Mouse (Mus musculus) stomach, embryonic 16.5 days (tissue): ENCODE results near the gene Ahctf1. TPM values are rescaled to one million over a fixed set of nuclear protein-coding genes. Genes with fewer than 3 reads are reported as not detected.
A peak's percentile ranks its signal among the peaks of the same experiment; 100 is the strongest.
"Not testable (repeated sequence)": the region's sequence is repeated elsewhere in the genome, so short reads cannot be mapped to it uniquely, and the experiment has no call there.

Experiments
- ATAC-seq: fragments of 200-750 bp; cut with Nextera tagmentation; 2 replicates; pipeline ENCODE4 v1.8.0; 2017; ENCODE audit warnings: moderate number of reproducible peaks, moderate TSS enrichment; ENCODE audit not compliant: insufficient read depth, low FRiP score
- H3K27ac ChIP-seq: fragments of 300-500 bp; sonication (generic); 2 replicates; pipeline ENCODE4 v1.5.1; 2014; ENCODE audit warnings: low read length
- H3K27me3 ChIP-seq: fragments of 300-500 bp; sonication (generic); 2 replicates; pipeline ENCODE4 v1.6.1; 2014; ENCODE audit warnings: low read length, control low read depth, mixed read lengths; ENCODE audit not compliant: control insufficient read depth, insufficient read depth
- H3K36me3 ChIP-seq: fragments of 300-500 bp; sonication (generic); 2 replicates; pipeline ENCODE4 v1.6.1; 2014; ENCODE audit warnings: low read length; ENCODE audit not compliant: control insufficient read depth, insufficient read depth
- H3K4me1 ChIP-seq: fragments of 300-500 bp; sonication (generic); 2 replicates; pipeline ENCODE4 v1.6.1; 2014; ENCODE audit warnings: low read length, control low read depth, mixed read lengths; ENCODE audit not compliant: control insufficient read depth, insufficient read depth
- H3K4me2 ChIP-seq: fragments of 300-500 bp; sonication (generic); 2 replicates; pipeline ENCODE4 v1.6.1; 2014; ENCODE audit warnings: low read depth, low read length, mixed read lengths
- H3K4me3 ChIP-seq: fragments of 300-500 bp; sonication (generic); replicated peaks from 2 replicates; pipeline ENCODE4 v1.5.1; 2014; ENCODE audit warnings: mild to moderate bottlenecking, low read length
- H3K9ac ChIP-seq: fragments of 300-500 bp; sonication (generic); 2 replicates; pipeline ENCODE4 v1.6.1; 2014; ENCODE audit warnings: low read length
- H3K9me3 ChIP-seq: fragments of 300-500 bp; sonication (generic); replicated peaks from 2 replicates; pipeline ENCODE4 v1.6.1; 2016; ENCODE audit warnings: low read length, control low read depth; ENCODE audit not compliant: control insufficient read depth
- WGBS: fragments of 180-500 bp; shearing (Covaris S2); extraction: QIAGEN DNeasy Blood & Tissue Kit; methylation state at CpG from one replicate; pipeline ENCODE4 v1.1.7; 2014; 5-methylcytosine and 5-hydroxymethylcytosine counted together
- polyA plus RNA-seq: library from polyadenylated mRNA; unstranded; fragments of >200 nt; fragmentation: Nextera tagmentation; extraction: Ambion mirVana; gene quantifications from 2 replicates; pipeline ENCODE4 v1.2.1, GENCODE M21; 2015

The Ahctf1 gene
- polyA plus RNA-seq, 1 experiment from 2014 or later = 18.1 TPM

DNA sequence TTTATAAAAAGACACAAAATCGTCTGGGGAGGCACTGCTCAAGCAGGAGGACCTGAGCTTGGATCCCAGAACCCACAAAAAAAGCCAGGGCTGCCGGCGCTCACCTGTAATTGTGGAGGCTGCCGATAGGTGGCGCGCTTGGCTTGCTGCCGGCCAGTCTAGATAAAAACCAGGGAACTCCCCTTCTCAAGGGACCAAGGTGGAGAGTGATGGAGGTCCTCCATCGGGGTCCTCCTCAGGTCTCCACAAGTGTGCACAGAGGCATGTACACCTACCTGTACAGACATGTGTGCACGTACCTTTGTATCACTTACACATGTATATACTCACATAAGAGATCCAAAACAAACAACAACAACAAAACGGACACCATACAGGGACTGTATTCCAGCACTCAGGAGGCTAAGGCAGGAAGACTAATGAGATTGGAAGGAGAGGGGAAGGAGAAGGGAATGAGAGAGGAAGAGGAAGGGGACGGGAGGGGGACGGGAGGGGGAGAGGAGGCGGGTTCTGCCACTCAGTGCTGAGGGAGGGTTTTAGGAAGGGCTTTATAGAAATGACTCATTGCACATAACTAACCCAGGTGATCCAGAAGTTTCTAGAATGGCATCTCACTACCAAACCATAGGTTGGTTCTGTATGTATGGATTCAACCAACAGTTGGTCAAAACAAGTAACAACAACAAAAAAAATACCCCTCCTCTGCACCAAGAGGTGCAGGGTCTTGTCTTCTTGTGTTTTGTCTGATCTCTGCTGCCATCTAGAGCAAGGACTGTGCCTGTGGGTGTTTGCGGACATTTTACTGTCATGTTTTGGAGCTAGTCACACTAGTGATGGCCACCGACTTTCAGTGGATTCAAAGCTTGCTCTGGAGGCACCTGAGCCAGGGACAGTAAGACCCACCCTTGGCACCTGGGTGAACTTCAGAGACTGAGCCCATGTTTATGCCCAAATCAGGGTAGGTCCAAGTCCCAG, 68.7 kb downstream of the Ahctf1 start:
- no peaks in the 10 kb centered on the region for H3K4me1 ChIP-seq
- no peaks in the 10 kb centered on the region for H3K9me3 ChIP-seq
- 0 out of 2 replicates have a peak, but pooled peaks have one; percentile 40 for ATAC-seq
- no peaks in the 10 kb centered on the region for H3K36me3 ChIP-seq
- no peak overlapping the region for H3K4me2 ChIP-seq
- no peak overlapping the region for H3K9ac ChIP-seq
- H3K27ac ChIP-seq = no peak overlapping the region
- no peak overlapping the region for H3K4me3 ChIP-seq
- no peaks in the 10 kb centered on the region for H3K27me3 ChIP-seq
- 33% methylated on average over 15 of the region's 15 CpGs for WGBS

GRCm38 (mm10) chr1:179731391-179731790, 72.1 kb downstream of the Ahctf1 start:
- ATAC-seq = no peak
- H3K9me3 ChIP-seq = no peaks in the 10 kb centered on the region
- WGBS = 92% methylated on average over 3 of the region's 3 CpGs

DNA sequence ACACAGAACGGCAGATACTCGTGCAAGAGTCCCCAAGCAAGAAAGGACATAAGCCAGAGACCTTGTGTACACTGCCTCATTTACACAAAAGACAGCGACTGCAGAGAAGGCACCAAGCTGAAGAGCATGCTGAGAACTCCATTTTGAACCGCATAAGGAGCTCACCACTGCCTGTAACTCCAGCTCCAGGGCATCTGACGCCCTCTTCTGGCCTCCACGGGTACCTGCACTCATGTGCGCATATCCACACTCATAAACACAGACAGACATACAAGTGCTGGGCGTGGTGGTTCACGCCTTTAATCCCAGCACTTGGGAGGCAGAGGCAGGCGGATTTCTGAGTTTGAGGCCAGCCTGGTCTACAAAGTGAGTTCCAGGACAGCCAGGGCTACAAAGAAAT, 74.8 kb downstream of the Ahctf1 start:
- Histone ChIP-seq H3K27me3 (no peaks in the 10 kb centered on the region), H3K4me2 (no peak overlapping the region), H3K9ac (no peak overlapping the region), H3K4me3 (no peak overlapping the region), H3K27ac (no peak overlapping the region), H3K9me3 (no peaks in the 10 kb centered on the region), H3K4me1 (no peaks in the 10 kb centered on the region), H3K36me3 (no peaks in the 10 kb centered on the region)
- WGBS = 88% methylated on average over 10 of the region's 10 CpGs
- ATAC-seq = no peak

More at GRCm38 (mm10) chr1:179731391-179731790, 72.1 kb downstream of the Ahctf1 start:
- H3K4me1 ChIP-seq = no peaks in the 10 kb centered on the region
- no peaks in the 10 kb centered on the region for H3K36me3 ChIP-seq
- H3K9ac ChIP-seq = no peak overlapping the region
- no peak overlapping the region for H3K27ac ChIP-seq
- H3K27me3 ChIP-seq = no peaks in the 10 kb centered on the region
- H3K4me3 ChIP-seq = no peak overlapping the region
- no peak overlapping the region for H3K4me2 ChIP-seq

DNA sequence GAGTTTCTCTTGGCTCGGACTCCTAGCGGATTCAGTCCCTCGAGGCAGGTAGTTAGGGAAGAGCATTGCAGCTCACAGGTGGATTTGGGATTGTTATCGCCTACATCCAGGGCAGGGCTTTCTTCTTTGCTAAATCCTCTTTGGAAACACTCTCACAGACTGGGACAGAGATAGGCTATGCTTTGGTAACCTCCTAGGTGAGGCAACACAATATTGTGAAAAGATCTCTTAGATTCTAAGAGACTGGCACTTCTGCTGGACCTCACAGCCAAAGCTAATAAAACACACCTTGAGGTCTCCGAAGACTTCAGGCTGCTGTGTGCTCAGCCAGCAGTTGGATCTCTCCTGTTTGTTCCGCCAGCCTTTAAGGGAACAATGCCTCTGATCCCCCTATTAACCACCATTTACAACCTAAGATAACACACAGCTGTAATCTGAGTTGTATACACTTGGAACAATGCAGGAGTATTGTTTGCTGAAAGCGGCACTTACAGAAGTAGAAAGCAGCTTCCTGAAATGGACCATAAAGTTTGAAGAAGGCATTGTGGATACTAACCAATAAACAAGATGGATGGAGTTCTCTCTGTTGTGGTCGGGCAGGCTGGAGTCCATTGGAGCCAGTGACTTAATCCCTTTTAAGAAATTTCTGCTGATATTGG, 80.5 kb downstream of the Ahctf1 start:
- no peak for ATAC-seq
- 57% methylated on average over 8 of the region's 8 CpGs for WGBS
- H3K4me1 ChIP-seq = no peaks in the 10 kb centered on the region
- no peak overlapping the region for H3K4me3 ChIP-seq
- no peaks in the 10 kb centered on the region for H3K27me3 ChIP-seq
- H3K9ac ChIP-seq = no peak overlapping the region
- H3K36me3 ChIP-seq = no peaks in the 10 kb centered on the region
- no peak overlapping the region for H3K4me2 ChIP-seq
- H3K9me3 ChIP-seq = no peaks in the 10 kb centered on the region
- H3K27ac ChIP-seq = no peak overlapping the region

DNA sequence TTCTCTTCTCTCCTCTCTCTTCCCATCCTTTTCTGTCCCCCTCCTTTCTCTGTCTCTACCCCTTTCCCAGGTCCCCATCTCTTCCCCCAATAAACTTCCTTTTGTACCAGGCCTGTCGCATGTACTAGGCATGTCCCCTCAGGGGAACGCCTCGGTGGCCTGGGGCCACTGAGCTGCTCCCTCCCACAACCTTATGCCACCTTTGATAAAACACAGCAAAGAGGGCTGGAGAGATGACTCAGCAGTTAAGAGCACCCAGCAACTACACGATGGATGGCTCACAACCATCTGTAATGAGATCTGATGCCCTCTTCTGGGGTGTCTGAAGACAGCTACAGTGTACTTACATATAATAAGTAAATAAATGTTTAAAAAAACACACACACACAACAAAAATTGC, 87.7 kb downstream of the Ahctf1 start:
- 85% methylated on average over 4 of the region's 4 CpGs for WGBS
- Histone ChIP-seq H3K9me3 (no peaks in the 10 kb centered on the region), H3K4me2 (no peak overlapping the region), H3K4me1 (no peaks in the 10 kb centered on the region), H3K27ac (no peak overlapping the region), H3K4me3 (no peak overlapping the region), H3K9ac (no peak overlapping the region), H3K27me3 (no peaks in the 10 kb centered on the region), H3K36me3 (no peaks in the 10 kb centered on the region)
- no peak for ATAC-seq

GRCm38 (mm10) chr1:179715289-179715688, 88.2 kb downstream of the Ahctf1 start:
- not testable (repeated sequence) for H3K36me3 ChIP-seq, H3K4me1 ChIP-seq, H3K4me2 ChIP-seq, H3K9ac ChIP-seq, ATAC-seq, H3K4me3 ChIP-seq, H3K27ac ChIP-seq, H3K27me3 ChIP-seq, H3K9me3 ChIP-seq
- 70% methylated on average over 4 of the region's 4 CpGs for WGBS

- Histone ChIP-seq H3K9ac (no peak overlapping the region), H3K27ac (no peak overlapping the region), H3K27me3 (no peaks in the 10 kb centered on the region), H3K36me3 (no peaks in the 10 kb centered on the region), H3K9me3 (no peaks in the 10 kb centered on the region), H3K4me3 (no peak overlapping the region), H3K4me1 (no peaks in the 10 kb centered on the region), H3K4me2 (no peak overlapping the region)
- 83% methylated on average over 3 of the region's 3 CpGs for WGBS
- no peak for ATAC-seq
These were observed 90.1 kb downstream of the Ahctf1 start for GRCm38 (mm10) chr1:179713367-179713766.

GRCm38 (mm10) chr1:179712658-179713057, 90.8 kb downstream of the Ahctf1 start:
- H3K4me1 ChIP-seq = no peaks in the 10 kb centered on the region
- 82% methylated on average over 7 of the region's 7 CpGs for WGBS
- H3K27ac ChIP-seq = no peak overlapping the region
- H3K9me3 ChIP-seq = no peaks in the 10 kb centered on the region
- ATAC-seq = no peak
- no peak overlapping the region for H3K4me3 ChIP-seq
- no peak overlapping the region for H3K4me2 ChIP-seq
- no peaks in the 10 kb centered on the region for H3K27me3 ChIP-seq
- H3K36me3 ChIP-seq = no peaks in the 10 kb centered on the region
- no peak overlapping the region for H3K9ac ChIP-seq

DNA sequence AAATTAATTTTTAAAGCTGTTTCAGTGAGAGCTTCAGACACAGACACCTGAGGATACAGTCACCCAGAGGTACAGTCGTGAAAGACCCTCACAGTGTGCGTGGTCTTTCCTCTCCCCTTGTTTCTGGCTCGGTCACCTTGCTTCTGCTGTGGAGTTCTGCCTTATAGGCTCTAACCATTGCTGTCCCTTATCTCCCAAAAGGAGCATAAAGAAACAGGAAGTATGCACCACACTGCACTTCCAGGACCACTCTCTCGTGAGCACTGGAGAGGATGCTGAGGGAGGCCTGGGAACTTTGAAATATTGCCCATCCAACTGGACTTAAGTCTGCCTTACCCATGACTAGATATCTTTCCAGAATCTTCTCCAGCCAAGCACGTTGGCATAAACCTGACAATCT, 92.7 kb downstream of the Ahctf1 start:
- no peak overlapping the region for H3K4me3 ChIP-seq
- no peaks in the 10 kb centered on the region for H3K27me3 ChIP-seq
- H3K4me1 ChIP-seq = no peaks in the 10 kb centered on the region
- ATAC-seq = no peak
- H3K36me3 ChIP-seq = no peaks in the 10 kb centered on the region
- H3K27ac ChIP-seq = no peak overlapping the region
- no peaks in the 10 kb centered on the region for H3K9me3 ChIP-seq
- 82% methylated on average over 5 of the region's 5 CpGs for WGBS
- no peak overlapping the region for H3K4me2 ChIP-seq
- no peak overlapping the region for H3K9ac ChIP-seq
